Mouse (Mus musculus): Measurements from ENCODE around the gene Fcamr.

DNA sequence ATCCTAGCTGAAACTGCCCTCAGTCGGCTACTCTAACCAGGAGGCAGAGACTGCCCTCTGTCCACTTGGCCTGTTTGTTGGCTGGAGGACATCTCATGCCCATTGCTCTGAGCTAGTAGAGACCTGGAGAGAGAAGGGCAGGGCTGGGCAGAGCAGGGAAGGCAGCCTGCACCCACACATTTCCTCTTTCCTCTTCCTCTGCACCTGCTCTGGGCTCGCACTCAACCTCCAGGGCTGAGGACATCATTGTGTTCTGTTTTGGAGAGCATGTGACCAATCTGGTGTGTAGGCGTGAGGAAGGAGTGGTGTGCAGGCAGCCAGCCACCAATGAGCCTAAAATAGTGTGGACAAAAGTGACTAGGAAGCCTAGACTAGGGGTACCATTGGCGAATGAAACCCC lies 63.5 kb downstream of the Fcamr start:
- TF ChIP-seq GATA1 (IDR thresholded peaks at IDR 0.05; ENCODE audit: borderline replicate concordance, low read length) (no peak), CTCF (IDR thresholded peaks at IDR 0.05; ENCODE audit: low read depth, low read length) (no peak)
